Mouse (Mus musculus): ENCODE measurements at regions not wholly inside any gene's neighbourhood (a gene's known extent, or its start where the extent isn't known, plus 50 kb on each side); places are given as distances from the start of the nearest gene placed in this dataset.

DNA sequence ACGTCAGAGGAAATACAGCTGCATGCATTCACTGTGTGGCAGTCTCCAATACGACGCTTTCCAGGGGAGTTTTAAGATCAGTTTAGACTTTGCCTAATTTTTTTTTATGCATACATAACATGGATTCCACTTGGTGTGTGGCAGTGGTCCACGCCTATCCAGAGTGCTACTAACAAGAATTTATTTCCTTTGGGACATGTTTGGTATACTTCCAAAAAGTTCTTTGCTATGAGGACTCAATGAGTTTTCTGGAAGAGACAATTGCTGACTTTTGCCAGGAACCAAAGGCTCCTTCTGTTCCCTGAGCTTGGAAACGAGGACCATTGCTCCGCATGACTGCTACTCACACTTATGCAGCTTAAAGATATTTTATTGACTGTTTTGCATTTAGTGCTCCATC, 59.2 kb downstream of the Marcks start:
- Histone ChIP-seq H3K4me2 (no peak overlapping the region), H3K27me3 (replicated peaks) (no peaks in the 10 kb centered on the region), H3K9ac (no peak overlapping the region), H3K36me3 (no peaks in the 10 kb centered on the region), H3K4me3 (no peak overlapping the region), H3K27ac (no peak overlapping the region), H3K9me3 (replicated peaks) (no peaks in the 10 kb centered on the region), H3K4me1 (no peaks in the 10 kb centered on the region; the same call in 1 of the 2 replicates)
- ATAC-seq: no peak
- WGBS (ENCODE audit: insufficient replicate concordance): 69% methylated on average over 6 of the region's 6 CpGs

DNA sequence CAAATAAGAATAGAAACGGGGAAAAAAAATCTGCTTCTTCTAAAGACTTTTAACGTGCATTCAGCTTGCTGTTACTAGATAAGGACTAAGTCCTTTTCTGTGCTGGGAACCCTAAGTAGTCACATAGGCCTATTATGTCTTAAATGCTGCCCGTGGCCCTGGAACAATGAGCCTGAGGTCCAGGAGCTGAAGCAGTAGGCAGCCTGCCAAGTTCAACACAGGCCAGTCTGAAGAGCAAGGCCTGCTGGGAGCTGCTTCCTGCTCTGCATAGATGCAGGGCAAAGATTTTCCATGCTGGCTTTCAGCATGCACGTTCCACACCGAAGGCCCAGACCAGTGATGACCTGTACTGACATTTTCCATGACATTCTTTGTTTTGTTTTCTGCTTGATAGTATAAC, 60.3 kb downstream of the Marcks start:
- no peaks in the 10 kb centered on the region; the same call in 1 of the 2 replicates for H3K4me1 ChIP-seq
- H3K36me3 ChIP-seq: no peaks in the 10 kb centered on the region
- H3K9me3 ChIP-seq (replicated peaks): no peaks in the 10 kb centered on the region
- no peak overlapping the region for H3K4me3 ChIP-seq
- H3K9ac ChIP-seq: no peak overlapping the region
- H3K4me2 ChIP-seq: no peak overlapping the region
- 32% methylated on average over 5 of the region's 5 CpGs for WGBS (ENCODE audit: insufficient replicate concordance)
- H3K27ac ChIP-seq: no peak overlapping the region
- peak; percentile 54; the same call in 1 of the 2 replicates for ATAC-seq
- no peaks in the 10 kb centered on the region for H3K27me3 ChIP-seq (replicated peaks)

DNA sequence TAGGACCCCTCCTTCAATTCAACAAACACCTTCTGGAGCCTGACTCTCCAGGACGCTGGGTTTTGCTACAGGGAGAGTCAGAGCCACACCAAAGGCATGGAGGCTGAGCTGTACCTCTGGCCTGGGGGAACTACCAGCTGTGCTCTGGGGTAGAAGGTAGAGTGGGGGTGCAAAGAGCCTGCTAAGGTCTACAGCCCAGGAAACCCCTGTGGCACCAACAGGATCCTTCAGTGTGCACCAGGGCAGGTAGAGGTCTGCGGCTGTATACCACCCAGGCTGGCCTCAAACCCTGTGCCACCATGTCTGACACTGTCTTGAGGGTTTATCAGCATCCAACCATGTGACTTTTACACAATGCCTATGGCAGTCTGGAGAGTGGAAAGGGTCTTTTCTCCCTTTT, 61.0 kb downstream of the Marcks start:
- Histone ChIP-seq H3K4me3 (no peak overlapping the region), H3K9me3 (replicated peaks) (no peaks in the 10 kb centered on the region), H3K9ac (no peak overlapping the region), H3K27me3 (replicated peaks) (no peaks in the 10 kb centered on the region), H3K27ac (no peak overlapping the region), H3K4me1 (no peaks in the 10 kb centered on the region; the same call in 1 of the 2 replicates), H3K36me3 (no peaks in the 10 kb centered on the region), H3K4me2 (no peak overlapping the region)
- WGBS (ENCODE audit: insufficient replicate concordance): 63% methylated on average over 2 of the region's 2 CpGs
- no peak for ATAC-seq

DNA sequence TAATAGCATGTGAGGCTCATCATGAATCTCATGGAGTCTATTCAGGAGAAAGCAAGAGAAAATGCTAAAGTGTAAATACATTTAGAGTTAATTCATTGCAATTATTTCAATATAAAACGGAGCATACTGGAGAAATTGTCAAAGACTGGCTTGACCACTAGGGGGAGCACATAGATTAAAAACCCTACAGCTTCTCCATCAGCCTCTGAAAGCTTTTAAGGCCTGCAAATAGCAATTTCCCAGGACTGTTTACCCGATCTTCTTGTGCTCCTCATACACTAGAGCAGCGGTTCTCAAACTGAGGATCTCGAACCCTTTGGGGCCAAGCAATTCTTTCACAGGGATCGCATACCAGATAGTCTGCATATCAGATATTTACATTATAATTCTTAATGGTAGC, 65.9 kb downstream of the Marcks start:
- Histone ChIP-seq H3K27me3 (replicated peaks) (no peaks in the 10 kb centered on the region), H3K27ac (no peak overlapping the region), H3K4me1 (no peaks in the 10 kb centered on the region; the same call in 1 of the 2 replicates), H3K36me3 (no peaks in the 10 kb centered on the region), H3K4me2 (no peak overlapping the region), H3K9me3 (replicated peaks) (no peaks in the 10 kb centered on the region), H3K9ac (no peak overlapping the region), H3K4me3 (no peak overlapping the region)
- ATAC-seq: no peak
- WGBS (ENCODE audit: insufficient replicate concordance): 23% methylated on average over 5 of the region's 5 CpGs

DNA sequence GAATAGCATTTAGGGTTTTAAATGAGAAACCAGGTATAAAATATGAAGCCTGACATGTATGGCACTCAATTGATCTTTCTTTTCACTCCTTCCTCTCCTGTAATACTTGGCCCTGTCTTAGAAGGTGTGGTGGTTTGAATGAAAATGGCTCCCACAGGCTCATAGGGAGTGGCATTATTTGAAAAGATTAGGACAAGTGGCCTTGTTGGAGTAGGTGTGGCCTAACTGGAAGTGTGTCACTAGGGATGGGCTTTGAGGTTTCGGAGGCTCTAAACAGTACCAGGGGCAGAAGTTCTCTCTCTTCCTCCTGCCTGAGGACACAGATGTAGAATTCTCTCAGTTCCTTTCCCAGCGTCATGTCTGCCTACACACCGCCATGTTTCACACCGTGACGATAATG, 66.7 kb downstream of the Marcks start:
- no peaks in the 10 kb centered on the region for H3K27me3 ChIP-seq (replicated peaks)
- H3K36me3 ChIP-seq: no peaks in the 10 kb centered on the region
- no peak overlapping the region for H3K4me2 ChIP-seq
- no peak for ATAC-seq
- H3K4me1 ChIP-seq: no peaks in the 10 kb centered on the region
- H3K9ac ChIP-seq: no peak overlapping the region
- no peaks in the 10 kb centered on the region for H3K9me3 ChIP-seq (replicated peaks)
- H3K27ac ChIP-seq: no peak overlapping the region
- 83% methylated on average over 5 of the region's 5 CpGs for WGBS (ENCODE audit: insufficient replicate concordance)
- H3K4me3 ChIP-seq: no peak overlapping the region

DNA sequence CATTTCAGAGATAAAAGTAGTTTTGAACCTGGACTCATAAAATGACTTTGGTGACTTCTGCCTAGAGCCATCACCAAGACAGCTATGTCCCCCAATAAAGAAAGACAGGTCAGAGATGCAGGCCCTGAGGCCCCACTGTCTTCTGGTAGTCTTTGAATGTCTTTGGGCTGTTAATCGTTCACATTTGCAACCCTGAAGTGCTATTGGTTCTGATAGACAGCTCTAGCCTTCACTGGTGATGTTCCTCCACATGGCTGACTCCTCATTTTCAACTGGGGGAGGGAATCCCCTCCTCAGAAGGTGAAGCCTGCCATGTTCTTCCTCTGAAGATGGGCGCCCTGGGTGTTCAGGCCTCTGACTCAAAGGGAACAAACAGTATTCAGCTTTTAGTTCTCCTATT, 67.3 kb downstream of the Marcks start:
- no peaks in the 10 kb centered on the region for H3K9me3 ChIP-seq (replicated peaks)
- H3K27ac ChIP-seq: no peak overlapping the region
- H3K36me3 ChIP-seq: no peaks in the 10 kb centered on the region
- no peak overlapping the region for H3K4me2 ChIP-seq
- H3K27me3 ChIP-seq (replicated peaks): no peaks in the 10 kb centered on the region
- no peak overlapping the region for H3K4me3 ChIP-seq
- no peak for ATAC-seq
- H3K4me1 ChIP-seq: no peaks in the 10 kb centered on the region
- WGBS (ENCODE audit: insufficient replicate concordance): 56% methylated on average over 2 of the region's 2 CpGs
- no peak overlapping the region for H3K9ac ChIP-seq
